Mouse (Mus musculus): ENCODE results near the gene St6galnac6.
A peak's percentile ranks its signal among the peaks of the same experiment; 100 is the strongest.

St6galnac6 gene

DNA sequence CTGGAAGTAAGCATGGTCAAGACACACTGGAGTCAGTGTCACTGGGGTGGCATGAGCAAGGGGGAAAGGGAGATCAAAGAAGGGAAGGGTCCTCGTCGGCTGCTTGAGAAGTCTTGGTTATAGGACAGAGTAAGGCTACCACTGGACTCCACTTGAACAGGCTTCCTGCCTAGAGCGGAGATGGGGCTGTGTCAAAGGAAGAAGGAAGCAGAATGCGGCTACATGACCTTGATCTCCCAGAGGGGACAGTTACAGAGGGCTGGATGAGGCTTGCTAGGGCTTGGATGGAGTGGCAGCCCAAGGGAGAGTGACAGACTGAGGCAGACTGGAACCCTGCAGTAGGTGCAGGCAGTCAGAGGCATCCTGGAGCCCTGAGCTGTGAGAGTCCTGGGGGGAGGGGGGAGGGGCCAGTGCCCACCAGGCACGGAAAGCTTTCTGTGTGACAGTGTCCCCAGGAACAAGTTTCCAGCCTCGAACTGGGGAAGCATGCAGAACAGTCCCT lies 41.1 kb downstream of the St6galnac6 start:
- no peak for DNase-seq (ENCODE audit: low spot score)

DNA sequence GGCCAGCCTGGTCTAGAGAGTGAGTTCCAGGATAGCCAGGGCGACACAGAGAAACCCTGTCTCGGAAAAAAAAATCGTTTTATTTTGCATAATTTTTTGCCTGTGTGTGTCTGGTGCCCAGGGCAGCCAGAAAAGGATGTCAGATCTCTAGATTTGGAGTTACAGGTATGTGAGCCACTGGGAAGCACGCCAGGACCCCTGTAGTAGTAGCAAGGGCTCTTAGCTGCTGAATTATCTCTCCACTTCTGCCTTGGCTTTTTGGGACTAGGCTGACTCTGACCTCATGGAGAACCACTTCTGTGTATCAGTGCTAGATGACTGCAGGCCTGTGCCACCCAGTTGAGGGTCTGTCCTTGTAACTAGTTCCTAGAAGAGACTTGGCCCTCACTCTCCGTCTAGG lies 42.3 kb downstream of the St6galnac6 start:
- DNase-seq (ENCODE audit: low spot score) = no peak

DNA sequence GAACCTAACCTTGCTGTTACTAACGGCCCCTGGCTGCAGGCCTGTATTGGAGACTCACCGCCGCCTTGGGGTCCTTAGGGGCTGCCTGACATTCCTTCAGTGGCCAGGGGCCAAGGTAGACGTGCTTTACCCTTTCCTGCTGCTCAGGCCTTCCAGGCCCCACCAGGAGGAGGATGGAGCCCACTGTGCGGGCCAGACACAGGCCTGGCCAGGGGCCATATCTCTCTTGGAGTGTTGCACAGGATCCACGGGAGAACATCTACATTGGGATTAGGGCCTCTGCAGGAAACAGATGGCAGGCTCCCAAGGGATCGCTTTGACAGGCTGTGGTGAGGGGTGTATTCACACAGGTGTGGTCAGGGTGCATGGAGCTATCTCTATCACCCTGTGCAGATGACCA lies 43.3 kb downstream of the St6galnac6 start:
- no peak for DNase-seq (ENCODE audit: low spot score)

DNA sequence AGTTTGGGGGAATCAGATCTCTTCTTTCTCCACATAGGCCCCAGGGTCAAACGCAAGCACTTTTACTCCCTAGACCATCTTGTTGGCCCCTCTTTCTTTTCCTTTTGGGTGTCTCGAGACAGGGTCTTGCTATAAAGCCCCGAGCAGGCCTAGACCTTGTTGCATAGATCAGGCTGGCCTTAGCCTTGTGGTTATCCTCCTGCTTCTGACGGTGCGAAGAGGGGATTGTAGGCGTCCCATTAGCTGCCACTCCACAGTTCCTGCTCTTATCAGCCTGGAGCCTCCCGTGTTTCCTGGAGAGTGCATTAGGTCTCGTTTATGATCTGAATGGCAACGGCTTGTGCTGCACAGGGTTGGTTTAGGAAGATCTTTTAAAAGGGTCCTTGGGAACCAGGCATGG lies 44.6 kb downstream of the St6galnac6 start:
- DNase-seq (ENCODE audit: low spot score) = no peak

DNA sequence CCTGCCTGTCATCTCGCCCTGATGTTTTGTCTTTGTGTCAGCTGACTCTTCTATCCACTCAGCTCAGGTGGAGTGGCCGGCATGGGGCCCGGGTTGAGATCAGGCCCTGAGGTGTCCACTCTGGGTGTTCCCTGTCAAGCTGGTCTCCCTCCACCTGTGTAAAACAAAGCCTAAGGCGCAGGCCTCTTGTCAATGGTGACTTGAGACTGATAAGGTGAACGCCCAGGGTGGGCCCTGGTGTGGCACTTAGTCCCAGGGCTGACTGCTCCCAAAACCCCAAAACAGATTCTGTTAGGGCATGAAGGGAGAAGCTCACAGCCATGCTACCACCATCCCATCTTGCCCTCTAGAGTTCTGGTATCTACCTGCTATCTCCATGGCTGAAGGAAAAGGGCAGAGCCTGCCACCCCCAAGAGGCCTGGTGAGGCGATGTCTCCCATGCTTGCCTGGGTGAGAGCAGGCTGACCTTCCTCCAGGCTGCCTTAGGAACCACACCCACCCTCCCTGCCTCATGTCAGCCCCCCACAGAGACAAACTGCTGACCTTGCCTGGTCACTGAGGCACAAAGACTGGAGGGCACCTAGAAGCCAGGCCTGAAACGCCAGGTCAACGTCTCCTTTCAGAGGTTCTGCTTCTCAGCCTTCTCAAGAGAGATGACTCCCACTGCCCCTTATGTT lies 45.4 kb downstream of the St6galnac6 start:
- no peak for DNase-seq (ENCODE audit: low spot score)

DNA sequence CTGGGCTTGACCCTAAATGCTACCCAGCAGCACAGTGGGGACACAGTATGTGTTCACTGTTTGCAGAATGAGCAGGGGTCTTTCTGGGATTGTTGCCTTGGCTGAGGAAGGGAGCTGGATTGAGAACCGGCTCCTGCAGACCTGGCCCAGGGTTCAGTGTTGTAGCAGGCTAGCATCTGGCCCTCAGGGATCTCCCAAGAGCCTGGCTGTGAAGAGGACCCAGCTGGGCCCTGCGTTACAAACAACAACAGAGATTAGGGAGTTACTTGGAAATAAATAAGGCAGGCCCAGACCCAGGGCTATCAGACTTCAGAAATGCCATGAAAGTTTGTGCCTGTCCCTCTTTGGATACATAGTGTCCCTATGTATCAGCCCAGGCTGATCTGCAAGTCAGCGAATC lies 46.1 kb downstream of the St6galnac6 start:
- no peak for DNase-seq (ENCODE audit: low spot score)

DNA sequence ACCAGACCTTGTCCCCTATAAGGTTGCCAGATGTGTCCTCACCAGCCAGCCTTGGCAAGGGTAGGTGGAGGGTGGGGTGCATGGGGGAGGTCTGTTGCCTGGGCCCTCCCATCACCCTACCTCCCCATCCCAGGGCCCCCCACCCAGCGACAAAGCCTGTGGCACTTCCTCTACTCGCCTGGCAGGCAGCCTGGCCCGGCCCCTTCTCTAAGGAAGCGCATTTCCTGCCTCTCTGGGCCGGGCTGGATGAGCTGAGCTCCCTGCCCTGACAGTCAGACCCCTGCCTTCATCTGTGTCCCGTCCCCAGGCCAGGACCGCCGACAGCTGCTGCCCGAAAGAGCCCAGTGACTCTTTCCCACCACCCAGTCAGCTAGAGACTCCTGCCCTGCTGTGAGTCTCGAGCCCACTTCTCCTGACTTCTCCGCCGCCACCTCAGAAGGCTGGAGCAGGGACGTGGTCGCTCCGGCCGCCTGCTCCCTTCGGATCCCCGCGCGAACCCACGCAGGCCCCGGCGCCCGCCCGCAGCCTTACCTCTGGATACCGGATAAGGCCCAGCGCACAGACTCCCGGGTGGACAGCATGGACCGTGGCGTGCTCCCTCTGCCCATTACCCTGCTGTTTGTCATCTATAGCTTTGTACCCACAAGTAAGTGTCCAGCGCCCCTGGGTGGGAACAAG lies 47.0 kb downstream of the St6galnac6 start, which contains the start of gene Eng:
TSS of gene Eng (plus strand) at position 217 of the 678 bp plus-strand sequence.
- DNase-seq (ENCODE audit: low spot score) = no peak

DNA sequence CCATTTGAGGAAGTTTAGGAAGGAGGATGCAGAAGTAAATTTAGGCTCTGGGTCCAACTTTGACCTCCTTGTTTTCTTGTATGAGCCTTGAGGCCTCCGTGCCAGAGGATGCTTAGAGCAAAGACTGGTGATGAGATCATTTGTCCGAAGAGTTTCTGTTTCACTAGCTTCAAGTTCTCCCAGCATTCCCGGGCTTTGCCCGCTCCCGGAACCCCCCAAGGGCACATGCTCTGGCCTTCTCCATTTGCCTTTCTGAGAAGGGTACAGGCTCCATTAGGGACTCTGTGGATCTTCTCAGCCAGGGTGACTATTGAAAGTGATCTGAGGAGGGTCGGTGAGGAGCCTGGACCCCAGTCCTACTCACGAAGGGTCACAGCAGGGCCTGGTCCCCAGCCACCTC lies 47.9 kb downstream of the St6galnac6 start:
- no peak for DNase-seq (ENCODE audit: low spot score)

DNA sequence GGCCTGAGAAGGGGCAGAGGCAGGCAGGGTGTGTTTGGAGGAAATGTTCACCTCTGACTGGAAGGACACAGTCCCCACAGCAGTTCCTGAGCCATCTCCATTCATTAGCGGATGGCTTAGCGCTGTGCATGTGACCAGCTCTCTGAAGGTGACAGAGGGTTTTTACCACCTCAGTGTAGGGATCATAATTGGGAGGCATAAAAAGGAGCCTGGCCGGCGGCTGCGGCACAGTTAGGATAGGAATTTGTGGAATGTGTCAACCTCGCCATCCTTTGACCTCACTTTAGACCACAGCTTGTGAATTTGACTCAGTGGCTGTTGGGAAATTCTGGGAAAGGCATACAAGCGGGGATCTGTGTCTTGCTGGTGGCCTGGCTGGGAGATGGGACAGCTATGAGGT lies 54.3 kb downstream of the St6galnac6 start:
- DNase-seq (ENCODE audit: low spot score) = no peak

DNA sequence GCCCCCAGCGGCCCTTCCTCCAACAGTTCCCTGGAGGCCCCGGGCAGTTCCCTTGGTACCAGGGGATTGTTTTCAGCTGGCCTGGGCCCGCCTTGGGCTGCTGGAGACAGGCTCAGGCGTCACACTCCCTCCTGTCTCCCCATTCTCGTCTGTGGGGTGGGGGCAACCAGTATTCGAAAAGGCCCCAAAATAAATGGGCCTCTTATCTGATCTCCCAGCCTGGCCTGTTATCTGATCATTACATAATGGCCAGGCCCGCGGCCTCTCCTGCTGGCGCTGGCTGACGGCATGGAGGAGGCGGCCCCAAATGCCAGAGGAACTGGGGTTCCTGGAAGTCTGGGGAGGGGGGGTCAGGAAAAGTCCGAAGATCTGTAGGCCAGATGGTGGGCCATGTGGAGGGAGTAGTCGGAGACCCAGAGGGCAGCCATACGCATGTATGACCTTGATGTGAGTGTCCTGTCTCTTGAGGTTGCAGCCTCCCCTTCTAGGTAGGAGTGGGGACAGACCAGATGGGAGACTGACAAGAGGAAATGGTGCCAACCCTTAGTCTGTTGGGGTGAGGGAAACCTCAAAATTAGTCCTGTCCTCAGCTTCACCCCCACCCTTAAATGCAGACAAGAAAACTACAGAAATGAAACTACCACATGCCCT lies 55.4 kb downstream of the St6galnac6 start:
- DNase-seq (ENCODE audit: low spot score) = no peak

DNA sequence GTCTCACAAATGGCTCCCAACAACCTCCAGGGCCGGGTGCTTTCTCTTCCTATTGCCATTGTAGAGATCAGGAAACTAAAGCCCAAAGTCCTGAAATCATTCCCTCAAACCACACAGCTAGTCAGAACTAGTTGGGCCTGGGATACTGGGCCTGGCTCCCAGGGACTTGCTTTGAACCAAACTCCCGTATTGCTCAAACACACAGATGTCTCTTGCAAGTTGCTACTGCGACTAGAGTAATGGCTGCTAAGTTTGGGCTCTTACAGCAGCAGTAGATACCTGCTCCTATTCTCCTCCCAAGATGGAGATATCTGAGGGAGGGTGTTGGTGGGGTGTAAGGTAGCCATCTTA lies 55.9 kb downstream of the St6galnac6 start:
- no peak for DNase-seq (ENCODE audit: low spot score)

DNA sequence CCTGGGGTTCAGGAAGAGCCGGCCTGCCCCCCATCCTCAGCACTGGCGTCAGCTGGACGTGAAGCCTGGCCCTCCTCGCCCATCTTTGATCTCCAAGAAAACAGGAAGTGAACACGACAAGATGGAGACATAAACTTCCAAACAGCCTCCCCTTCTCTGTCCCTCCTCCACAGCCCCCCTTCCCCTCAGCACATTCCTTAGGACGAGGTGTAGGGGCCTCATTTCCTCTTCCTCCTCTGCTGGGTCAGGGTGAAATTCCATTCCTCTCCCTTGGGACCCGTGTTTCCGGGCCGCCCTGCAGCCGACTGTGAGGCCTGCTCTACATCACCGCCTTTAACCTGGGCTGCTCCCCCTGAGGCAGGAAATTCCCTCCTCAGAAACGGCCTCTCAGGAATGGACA lies 56.3 kb downstream of the St6galnac6 start:
- DNase-seq (ENCODE audit: low spot score) = no peak

DNA sequence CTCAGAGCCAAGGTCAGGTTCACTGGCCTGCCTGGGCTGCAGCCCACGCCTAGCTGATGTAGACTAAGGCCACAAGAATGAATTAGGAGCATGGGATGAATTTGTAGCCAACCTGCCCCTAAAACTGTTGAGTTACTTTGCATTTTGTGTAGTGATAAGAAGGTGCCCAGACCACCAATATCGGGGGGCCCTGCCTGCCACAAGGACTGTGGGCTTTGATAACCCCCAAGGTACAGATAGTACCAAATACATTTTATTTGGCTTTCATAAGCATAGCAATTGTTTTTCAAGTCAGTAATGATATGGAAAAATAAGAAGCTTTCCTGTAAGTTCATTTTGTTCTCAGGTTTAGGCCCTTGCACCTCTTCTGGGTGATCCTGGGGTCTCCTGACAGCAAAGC lies 59.4 kb downstream of the St6galnac6 start:
- no peak for DNase-seq (ENCODE audit: low spot score)

DNA sequence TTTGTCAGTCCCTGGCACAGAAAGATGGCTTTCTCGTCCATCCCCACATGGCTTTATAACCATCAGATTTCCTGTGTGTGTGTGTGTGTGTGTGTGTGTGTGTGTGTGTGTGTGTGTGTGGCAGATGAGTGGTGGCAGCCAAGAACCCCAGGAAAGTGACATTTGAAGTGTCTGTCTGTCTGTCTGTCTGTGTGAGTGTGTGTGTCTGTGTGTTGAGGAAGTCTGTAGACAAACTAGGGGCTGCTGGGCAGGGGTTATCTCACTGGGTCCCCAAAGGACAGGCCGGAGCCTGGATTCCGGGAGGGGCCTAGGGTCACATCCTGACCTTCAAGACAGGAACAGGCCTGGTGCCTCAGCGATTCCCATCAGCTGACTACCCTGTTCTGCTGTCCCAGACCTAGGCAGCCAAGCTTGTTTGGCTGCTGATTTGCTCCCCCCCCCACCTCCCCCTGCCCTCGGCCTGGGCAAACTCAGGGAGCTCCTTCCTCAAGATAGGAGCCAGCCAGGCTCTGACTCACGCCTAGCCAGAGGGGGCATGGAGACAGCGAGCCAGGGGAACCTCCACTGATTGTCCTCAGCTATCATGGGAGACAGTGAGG lies 62.1 kb downstream of the St6galnac6 start:
- DNase-seq (ENCODE audit: low spot score) = peak; percentile 56

DNA sequence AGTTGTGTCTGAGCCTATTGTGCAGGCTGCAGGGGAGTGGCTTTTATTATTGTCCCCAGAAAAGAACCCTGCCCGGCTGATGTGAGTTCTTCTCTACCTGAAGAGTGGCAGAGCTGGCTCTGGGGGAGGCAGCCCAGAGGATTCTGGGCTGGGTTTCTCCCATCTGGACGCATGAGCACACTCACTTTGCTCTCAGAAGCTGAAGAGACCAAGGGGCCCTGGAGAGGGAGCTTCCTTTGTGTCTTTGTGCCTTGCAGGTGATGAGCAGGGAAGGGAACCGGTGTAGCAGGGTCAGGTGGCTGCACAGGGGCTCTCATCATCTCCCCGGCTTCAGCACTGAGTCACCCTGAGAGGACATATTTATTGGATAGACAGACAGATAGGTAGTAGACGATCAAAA lies 62.8 kb downstream of the St6galnac6 start:
- DNase-seq (ENCODE audit: low spot score) = peak; percentile 32

DNA sequence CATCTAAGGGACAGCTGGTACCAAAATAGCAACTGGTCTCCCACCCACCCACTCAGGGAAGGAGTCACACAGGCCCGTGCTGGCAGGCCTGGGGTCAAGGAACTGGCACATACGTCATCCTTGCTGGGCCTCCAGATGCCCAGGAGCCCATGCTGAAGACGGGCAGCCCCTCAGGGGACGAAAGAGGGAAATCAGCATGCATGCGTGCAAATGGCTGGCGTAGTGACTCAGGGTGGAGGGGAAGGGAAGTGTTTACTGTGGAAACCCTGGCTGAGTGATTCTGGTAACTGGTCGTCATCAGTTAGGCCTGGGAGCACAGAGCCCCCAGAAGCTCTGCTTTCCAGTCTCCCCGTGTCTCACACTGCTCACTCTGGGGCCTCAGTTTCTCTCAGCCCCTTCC lies 65.8 kb downstream of the St6galnac6 start:
- DNase-seq (ENCODE audit: low spot score) = no peak

DNA sequence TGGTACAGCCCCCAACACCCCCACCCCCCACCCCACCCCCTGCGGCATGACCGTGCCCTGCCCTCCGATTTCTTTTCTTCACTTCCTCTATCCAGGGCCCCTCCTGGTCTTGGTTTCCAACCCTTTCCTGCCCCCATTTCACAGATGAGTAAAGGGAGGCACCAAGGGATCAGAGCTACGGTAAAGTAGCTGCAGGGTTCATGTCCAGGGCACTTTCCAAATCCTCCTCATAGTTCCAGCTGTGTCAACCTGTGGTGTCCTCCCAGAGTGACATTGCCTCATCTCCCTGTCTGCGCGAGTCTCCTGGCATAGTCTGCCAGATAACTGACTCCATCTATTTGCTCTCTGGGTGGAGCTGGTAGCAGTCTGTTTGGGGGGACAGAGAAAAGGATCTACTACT lies 66.3 kb downstream of the St6galnac6 start:
- DNase-seq (ENCODE audit: low spot score) = no peak

DNA sequence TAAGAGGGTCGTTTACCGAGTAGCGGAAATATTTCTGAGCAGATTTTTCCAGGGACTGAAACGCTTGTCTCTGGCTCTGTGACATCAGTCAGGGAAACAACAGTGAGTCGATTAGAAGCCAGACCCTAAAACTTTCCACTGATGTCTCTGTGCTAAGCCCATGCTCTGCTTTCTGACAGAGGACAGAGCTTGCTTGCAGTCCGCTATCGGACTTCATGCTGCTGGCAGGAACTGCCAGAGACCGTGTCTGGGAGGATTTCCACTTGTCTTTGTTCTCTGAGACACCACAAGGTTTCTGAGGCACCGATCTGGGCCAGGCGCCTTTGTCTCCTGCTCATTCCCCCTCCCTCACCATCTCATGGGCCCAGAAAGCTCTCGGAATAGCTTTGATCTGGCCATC lies 68.3 kb downstream of the St6galnac6 start:
- DNase-seq (ENCODE audit: low spot score) = no peak

DNA sequence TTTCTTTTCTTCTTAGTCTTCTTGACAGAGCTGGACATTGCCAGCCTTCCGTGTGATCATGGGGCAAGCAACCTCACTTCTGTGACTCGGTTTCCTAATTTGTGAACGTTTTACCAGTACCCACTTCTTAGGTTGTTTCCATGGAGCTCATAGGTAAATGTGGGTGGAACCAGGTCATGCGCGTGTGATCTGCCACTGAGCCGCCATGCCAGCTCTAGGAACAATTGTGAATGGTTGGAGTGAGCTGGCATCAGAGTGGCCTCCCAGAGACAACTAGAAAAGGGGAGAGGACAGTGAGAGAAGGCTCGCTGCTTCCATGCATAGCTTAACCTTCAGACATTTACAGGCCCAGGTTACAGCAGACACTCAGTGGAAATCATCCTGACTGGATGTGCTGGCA lies 68.7 kb downstream of the St6galnac6 start:
- no peak for DNase-seq (ENCODE audit: low spot score)

DNA sequence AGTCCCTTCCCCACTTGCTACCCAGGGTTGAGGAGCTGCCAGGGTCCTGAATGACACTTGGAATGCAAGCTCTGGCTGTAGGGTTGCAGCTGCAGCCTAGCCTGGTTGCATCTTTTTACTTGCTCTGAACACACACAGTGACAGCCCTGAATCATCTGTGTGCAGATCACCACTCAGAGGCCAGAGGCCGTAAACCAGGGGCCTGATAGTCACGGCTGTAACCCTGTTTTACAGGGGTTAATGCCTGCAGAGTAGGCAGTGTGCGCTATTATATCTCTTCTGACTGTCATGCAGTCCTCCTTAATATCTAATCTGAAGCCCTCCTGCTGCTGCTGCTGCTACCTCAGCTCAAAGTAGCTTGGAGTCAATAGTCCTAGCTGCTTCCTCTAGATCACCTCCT lies 70.4 kb downstream of the St6galnac6 start:
- DNase-seq (ENCODE audit: low spot score) = no peak

Measured in MN1 (cell line).